Mouse (Mus musculus) ES-Bruce4 (cell line): ENCODE measurements around the gene Adgrb2. TPM values are rescaled to one million over a fixed set of nuclear protein-coding genes. Genes with fewer than 3 reads are reported as not detected.

ENCODE experiments used
- H3K27ac ChIP-seq: 2 replicates; pipeline ENCODE4 v1.5.1; 2012; ENCODE audit warnings: low read length, inconsistent platforms; ENCODE audit not compliant: insufficient read depth
- H3K27me3 ChIP-seq: 2 replicates; pipeline ENCODE4 v1.6.1; 2012; ENCODE audit warnings: mild to moderate bottlenecking, low read length, inconsistent platforms; ENCODE audit not compliant: control insufficient read depth, poor library complexity, insufficient read depth, severe bottlenecking
- H3K36me3 ChIP-seq: 2 replicates; pipeline ENCODE4 v1.6.1; 2012; ENCODE audit warnings: inconsistent platforms, mild to moderate bottlenecking, low read length, moderate library complexity; ENCODE audit not compliant: control insufficient read depth, poor library complexity, insufficient read depth, severe bottlenecking
- H3K4me1 ChIP-seq: one replicate; pipeline ENCODE4 v1.8.1; 2011; ENCODE audit warnings: low read length; ENCODE audit not compliant: control insufficient read depth, insufficient read depth
- H3K4me3 ChIP-seq: 2 replicates; pipeline ENCODE4 v1.5.1; 2011; ENCODE audit warnings: low read depth, mild to moderate bottlenecking, low read length
- H3K9ac ChIP-seq: 2 replicates; pipeline ENCODE4 v1.6.1; 2012; ENCODE audit warnings: low read depth, mild to moderate bottlenecking, inconsistent platforms; ENCODE audit not compliant: poor library complexity, severe bottlenecking
- H3K9me3 ChIP-seq: replicated peaks from 2 replicates; pipeline ENCODE4 v1.6.1; 2012; ENCODE audit warnings: mild to moderate bottlenecking, low read length, inconsistent platforms; ENCODE audit not compliant: control insufficient read depth, poor library complexity, insufficient read depth, severe bottlenecking
- CTCF ChIP-seq: IDR thresholded peaks from one replicate; pipeline ENCODE4 v1.8.1; 2011; ENCODE audit warnings: low read depth, low read length
- EP300 ChIP-seq: IDR thresholded peaks from 2 replicates; pipeline ENCODE4 v1.6.1; 2011; ENCODE audit warnings: low read depth, low read length; ENCODE audit not compliant: insufficient read depth
- POLR2A ChIP-seq: IDR thresholded peaks from one replicate; pipeline ENCODE4 v1.8.1; 2011; ENCODE audit warnings: low read length; ENCODE audit not compliant: insufficient read depth
- polyA plus RNA-seq: library from polyadenylated mRNA; stranded (reverse); fragments of >200 nt; gene quantifications from 2 replicates; pipeline ENCODE4 v1.2.4, GENCODE M21; 2011; ENCODE audit warnings: low read depth; ENCODE audit not compliant: missing spikeins, insufficient read depth, insufficient read length

Adgrb2 gene
- polyA plus RNA-seq, 1 experiment = 4.9 TPM

DNA sequence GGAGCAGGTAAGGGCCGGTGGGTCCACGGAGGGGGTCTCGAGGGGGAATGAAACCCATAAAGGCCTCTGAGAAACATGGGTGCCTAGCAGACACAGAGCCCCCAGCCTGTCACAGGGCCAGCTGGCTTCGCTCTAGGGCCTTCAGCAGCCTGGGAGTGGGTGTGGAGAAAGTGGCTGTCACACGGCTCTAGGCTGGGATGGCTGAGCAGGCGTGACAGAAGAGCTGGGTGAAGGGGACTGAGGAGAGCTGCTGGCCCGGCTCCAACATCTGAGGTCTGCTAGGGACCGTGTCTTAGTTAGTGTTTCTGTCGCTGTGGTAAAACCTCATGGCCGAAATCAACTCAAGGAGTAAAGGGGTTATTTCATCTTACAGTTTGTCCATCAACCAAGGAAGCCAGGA lies 17.5 kb downstream of the Adgrb2 start:
- Histone ChIP-seq H3K9ac (no peak overlapping the region), H3K36me3 (no peaks in the 10 kb centered on the region), H3K9me3 (no peaks in the 10 kb centered on the region), H3K27me3 (no peaks in the 10 kb centered on the region), H3K27ac (no peak overlapping the region), H3K4me3 (no peak overlapping the region), H3K4me1 (peaks cover 4% of the 10 kb centered on the region)
- TF ChIP-seq CTCF (no peak), EP300 (no peak), POLR2A (no peak)

DNA sequence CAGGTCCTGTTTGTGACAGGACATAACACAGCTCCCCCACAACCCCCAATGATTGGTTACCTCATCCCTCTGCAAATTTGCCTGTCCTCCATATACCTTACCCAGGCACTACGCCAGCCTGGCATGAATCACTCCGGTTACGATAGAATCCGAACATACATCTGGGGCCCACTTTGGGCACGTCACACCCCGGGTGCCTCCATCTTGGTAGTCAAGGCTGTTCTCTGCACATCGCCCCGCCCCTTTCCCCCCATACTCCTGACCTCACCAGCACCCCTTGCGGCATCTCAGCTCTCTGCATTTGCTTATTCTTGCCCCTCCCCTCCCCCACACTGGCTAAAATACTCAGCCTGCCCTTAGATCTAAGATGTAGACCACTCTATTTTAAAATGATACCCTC lies 20.9 kb downstream of the Adgrb2 start:
- Histone ChIP-seq H3K9ac (peak overlapping the region; percentile 23; the same call in 1 of the 2 replicates), H3K27ac (no peak overlapping the region), H3K9me3 (no peaks in the 10 kb centered on the region), H3K27me3 (no peaks in the 10 kb centered on the region), H3K4me3 (peak overlapping the region; percentile 77), H3K4me1 (peaks cover 7% of the 10 kb centered on the region), H3K36me3 (no peaks in the 10 kb centered on the region)
- TF ChIP-seq CTCF = peak; percentile 57
- TF ChIP-seq POLR2A = no peak
- 0 out of 2 replicates have a peak, but pooled peaks have one; percentile 24 for TF ChIP-seq EP300

DNA sequence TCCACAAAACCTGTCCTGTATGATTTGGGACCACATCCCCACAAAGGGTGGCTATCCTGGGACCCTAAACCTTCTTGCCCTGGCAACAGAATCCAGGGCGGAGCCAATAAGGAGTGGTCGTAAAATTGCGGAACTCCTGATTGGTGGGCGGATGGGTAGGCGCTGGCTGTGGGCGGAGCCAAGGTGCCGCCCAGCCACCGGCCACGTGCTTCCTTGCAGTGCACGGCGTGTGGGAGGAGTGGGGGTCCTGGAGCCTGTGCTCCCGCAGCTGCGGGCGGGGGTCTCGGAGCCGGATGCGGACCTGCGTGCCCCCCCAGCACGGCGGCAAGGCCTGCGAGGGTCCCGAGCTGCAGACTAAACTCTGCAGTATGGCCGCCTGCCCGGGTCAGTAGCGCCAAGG lies 21.9 kb downstream of the Adgrb2 start:
- Histone ChIP-seq H3K27ac (no peak overlapping the region), H3K9me3 (no peaks in the 10 kb centered on the region), H3K4me1 (peaks cover 7% of the 10 kb centered on the region), H3K4me3 (peak overlapping the region; percentile 50), H3K36me3 (no peaks in the 10 kb centered on the region), H3K27me3 (no peaks in the 10 kb centered on the region), H3K9ac (peak overlapping the region; percentile 22; the same call in 1 of the 2 replicates)
- TF ChIP-seq POLR2A = no peak
- TF ChIP-seq CTCF = no peak
- TF ChIP-seq EP300 = no peak

DNA sequence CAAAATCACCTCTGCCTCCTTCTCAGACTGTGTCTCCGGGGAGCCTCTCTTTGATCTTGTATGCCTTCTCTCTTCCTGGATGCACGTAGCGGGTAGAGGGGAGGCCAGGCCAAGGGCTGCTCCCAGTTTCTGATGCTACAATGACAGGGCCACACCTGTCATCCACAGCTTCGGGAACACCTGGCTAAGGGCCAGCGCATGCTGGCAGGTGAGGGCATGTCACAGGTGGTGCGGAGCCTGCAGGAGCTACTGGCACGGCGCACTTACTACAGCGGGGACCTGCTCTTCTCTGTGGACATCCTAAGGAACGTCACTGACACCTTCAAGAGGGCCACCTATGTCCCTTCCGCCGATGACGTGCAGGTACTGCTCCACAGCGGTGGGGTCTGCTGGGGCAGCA lies 24.4 kb downstream of the Adgrb2 start:
- no peak for TF ChIP-seq EP300
- no peak for TF ChIP-seq CTCF
- TF ChIP-seq POLR2A = no peak
- Histone ChIP-seq H3K9me3 (no peaks in the 10 kb centered on the region), H3K36me3 (no peaks in the 10 kb centered on the region), H3K4me1 (peaks cover 7% of the 10 kb centered on the region), H3K27ac (no peak overlapping the region), H3K9ac (no peak overlapping the region), H3K27me3 (no peaks in the 10 kb centered on the region), H3K4me3 (no peak overlapping the region)

DNA sequence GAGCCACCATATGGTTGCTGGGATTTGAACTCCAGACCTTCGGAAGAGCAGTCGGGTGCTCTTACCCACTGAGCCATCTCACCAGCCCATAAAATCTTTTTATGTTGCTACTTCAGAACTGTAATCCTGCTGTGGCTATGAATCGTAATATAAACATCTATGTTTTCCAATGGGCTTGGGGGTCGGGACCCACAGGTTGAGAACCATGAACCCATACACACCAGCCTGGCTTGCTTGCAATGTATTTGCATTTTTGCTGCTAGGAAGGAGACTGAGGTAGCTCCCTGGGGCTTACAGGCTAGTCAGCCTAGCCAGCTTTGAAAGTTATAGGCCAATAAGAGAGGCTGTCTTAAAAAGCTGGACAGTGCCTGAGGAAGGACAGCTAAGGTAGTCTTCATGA lies 26.1 kb downstream of the Adgrb2 start:
- peaks cover 7% of the 10 kb centered on the region for H3K4me1 ChIP-seq
- TF ChIP-seq EP300 (no peak), CTCF (no peak), POLR2A (no peak)
- no peak overlapping the region for H3K4me3 ChIP-seq
- no peaks in the 10 kb centered on the region for H3K9me3 ChIP-seq
- no peak overlapping the region for H3K9ac ChIP-seq
- H3K27me3 ChIP-seq = no peaks in the 10 kb centered on the region
- no peak overlapping the region for H3K27ac ChIP-seq
- no peaks in the 10 kb centered on the region for H3K36me3 ChIP-seq

DNA sequence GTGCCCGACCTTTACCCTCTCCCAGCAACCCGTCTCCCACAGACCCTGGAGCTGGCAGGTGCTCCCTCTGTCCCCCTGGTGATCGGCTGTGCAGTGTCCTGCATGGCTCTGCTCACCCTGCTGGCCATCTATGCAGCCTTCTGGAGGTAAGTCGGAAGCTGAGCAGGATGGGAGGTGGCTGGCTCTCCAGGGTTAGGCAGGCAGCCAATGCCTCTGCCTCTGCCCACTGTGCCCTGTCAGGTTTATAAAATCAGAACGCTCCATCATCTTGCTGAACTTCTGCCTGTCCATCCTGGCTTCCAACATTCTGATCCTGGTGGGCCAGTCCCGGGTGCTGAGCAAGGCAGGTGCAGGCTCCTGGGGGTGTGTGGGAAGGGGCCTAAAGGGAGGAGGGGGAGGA lies 27.6 kb downstream of the Adgrb2 start:
- Histone ChIP-seq H3K9me3 (no peaks in the 10 kb centered on the region), H3K4me3 (no peak overlapping the region), H3K27me3 (no peaks in the 10 kb centered on the region), H3K36me3 (no peaks in the 10 kb centered on the region), H3K27ac (no peak overlapping the region), H3K4me1 (peaks cover 3% of the 10 kb centered on the region), H3K9ac (no peak overlapping the region)
- TF ChIP-seq CTCF = no peak
- no peak for TF ChIP-seq EP300
- TF ChIP-seq POLR2A = no peak
